Mouse (Mus musculus): ENCODE measurements around the gene Nrxn3. TPM values are rescaled to one million over a fixed set of nuclear protein-coding genes. Genes with fewer than 3 reads are reported as not detected.

The Nrxn3 gene
- polyA plus RNA-seq, 1 experiment from 2014 or later = 2.2 TPM

DNA sequence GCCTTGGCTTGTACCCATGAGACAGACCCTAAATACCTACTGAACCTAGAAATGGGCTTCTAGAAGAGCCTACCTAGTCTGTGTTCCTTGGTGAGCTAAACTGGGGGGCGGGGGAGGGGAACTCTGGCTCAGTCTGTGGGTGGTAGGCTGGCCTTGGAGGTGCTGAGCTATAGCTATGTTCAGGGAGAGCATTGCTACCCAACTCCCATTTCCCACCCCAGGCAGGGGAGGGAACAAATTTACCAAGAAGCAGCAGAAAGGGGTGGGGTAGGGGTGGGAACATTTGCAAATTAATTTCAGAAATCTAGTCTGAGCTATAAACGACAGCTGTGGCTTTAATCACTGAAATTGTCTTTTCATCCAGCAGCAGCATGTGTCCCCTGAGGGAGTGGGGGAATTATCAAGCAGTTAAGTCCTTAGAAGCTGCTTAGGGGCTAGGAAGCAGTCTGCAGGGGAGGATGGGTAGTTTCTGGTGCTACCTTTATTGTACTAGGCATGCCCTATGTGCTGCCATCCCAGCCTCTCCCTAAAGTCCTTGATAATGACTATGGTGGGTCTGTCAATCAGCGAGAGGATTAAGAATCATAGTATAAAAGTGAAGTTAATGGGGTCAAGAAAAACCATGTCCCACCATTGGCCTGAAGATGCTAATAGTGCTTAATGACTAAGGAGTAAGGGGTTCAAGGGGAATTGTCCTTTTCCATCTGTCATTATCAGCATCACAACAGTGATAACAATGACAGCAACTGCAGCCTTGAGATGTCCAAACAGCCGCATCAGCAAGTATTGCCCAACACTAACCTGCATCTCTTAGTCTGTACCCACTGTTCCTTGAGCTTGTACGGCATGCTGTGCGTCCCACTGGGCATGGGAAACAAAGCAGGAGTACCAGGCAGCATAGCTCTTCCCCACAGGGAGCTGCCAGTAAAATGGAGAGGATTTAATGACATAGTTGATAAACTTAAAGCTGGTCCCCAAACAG lies 560.0 kb downstream of the Nrxn3 start:
- 57% methylated on average over 6 of the region's 6 CpGs for WGBS
- Histone ChIP-seq H3K4me1 (replicated peaks) (no peaks in the 10 kb centered on the region), H3K9me3 (replicated peaks) (no peaks in the 10 kb centered on the region), H3K27ac (ENCODE audit: poor library complexity, severe bottlenecking) (no peak overlapping the region), H3K27me3 (replicated peaks) (no peaks in the 10 kb centered on the region), H3K36me3 (no peaks in the 10 kb centered on the region), H3K4me3 (no peak overlapping the region), H3K9ac (no peak overlapping the region), H3K4me2 (no peak overlapping the region)
- no peak for ATAC-seq (ENCODE audit: insufficient number of reproducible peaks, low FRiP score)

DNA sequence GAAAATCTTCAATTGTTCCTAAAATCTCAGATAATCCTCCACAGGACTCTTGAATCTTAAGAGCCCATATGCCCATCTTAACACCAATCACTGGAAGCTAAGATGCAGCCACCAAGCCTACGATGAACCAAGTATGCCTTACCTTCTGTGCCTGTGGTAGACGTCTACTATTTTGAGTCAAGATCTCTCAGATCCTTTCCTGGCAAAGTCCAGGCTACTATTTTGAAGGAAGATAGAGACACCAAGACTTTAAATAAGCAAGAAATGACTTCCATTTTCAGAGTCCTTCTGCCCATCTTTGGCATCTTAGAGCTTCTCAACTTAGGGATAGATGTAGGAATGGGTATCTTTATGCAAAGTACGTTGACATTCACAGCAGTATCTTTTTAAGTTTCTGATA lies 561.7 kb downstream of the Nrxn3 start:
- H3K27ac ChIP-seq (ENCODE audit: poor library complexity, severe bottlenecking) = no peak overlapping the region
- H3K9ac ChIP-seq = no peak overlapping the region
- no peak for ATAC-seq (ENCODE audit: insufficient number of reproducible peaks, low FRiP score)
- H3K9me3 ChIP-seq (replicated peaks) = no peaks in the 10 kb centered on the region
- no peaks in the 10 kb centered on the region for H3K27me3 ChIP-seq (replicated peaks)
- H3K4me3 ChIP-seq = no peak overlapping the region
- H3K4me1 ChIP-seq (replicated peaks) = no peaks in the 10 kb centered on the region
- no peak overlapping the region for H3K4me2 ChIP-seq
- H3K36me3 ChIP-seq = no peaks in the 10 kb centered on the region
- 82% methylated on average over 3 of the region's 3 CpGs for WGBS

DNA sequence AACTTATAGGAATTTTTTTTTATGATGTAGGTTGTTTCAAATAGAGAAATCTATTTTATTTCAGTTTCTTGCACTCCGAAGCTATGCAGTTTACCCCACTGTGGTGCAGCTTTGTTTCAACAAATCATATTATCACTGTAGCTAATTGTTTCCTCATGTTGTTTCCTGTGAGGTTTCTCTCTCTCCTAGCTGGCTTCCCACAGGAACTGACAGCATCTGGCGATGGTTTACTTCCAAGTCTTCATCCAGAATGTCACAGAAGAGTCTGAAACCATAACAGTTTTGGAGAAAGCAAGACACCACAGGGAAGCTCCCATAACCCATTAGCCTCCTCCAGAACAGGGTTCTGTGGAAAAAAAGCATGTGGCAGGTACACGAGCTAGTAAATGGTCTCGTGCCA lies 564.4 kb downstream of the Nrxn3 start:
- Histone ChIP-seq H3K4me3 (no peak overlapping the region), H3K36me3 (no peaks in the 10 kb centered on the region), H3K9ac (no peak overlapping the region), H3K4me1 (replicated peaks) (no peaks in the 10 kb centered on the region), H3K4me2 (no peak overlapping the region), H3K27me3 (replicated peaks) (no peaks in the 10 kb centered on the region), H3K9me3 (replicated peaks) (no peaks in the 10 kb centered on the region), H3K27ac (ENCODE audit: poor library complexity, severe bottlenecking) (no peak overlapping the region)
- WGBS = 62% methylated on average over 4 of the region's 4 CpGs
- no peak for ATAC-seq (ENCODE audit: insufficient number of reproducible peaks, low FRiP score)

DNA sequence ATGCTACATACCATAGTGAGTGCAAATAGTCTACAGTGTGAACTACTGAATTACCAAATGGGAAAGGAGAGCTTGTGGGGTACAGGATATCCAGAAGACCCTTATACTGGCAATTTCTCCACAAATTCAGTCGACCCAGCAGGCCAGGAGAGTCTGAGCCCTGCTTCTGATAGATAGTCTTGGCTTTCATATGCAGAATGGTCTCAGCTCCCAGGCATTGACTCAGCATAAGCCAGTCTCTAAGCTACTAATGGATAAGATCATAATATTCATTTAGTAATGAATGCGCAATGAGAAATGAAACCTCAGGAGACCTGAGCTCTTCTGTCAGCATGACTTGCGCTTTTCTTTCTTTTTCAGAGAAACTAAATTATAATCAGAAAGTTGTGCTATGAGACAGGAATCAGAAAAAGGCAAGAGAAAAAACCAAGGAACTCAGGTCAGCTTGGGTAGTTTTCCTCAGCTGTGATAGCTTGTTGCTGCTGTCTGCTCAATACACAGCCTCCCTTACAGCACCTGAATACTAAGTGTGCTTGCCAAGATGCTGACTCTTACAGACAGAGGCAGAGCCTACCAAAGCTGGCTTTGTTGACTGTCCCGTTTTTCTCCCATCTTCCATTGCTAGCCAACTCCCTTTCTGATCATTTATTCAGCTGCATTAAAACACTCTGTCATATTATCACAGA lies 567.1 kb downstream of the Nrxn3 start:
- Histone ChIP-seq H3K27me3 (replicated peaks) (no peaks in the 10 kb centered on the region), H3K9ac (no peak overlapping the region), H3K36me3 (no peaks in the 10 kb centered on the region), H3K4me1 (replicated peaks) (no peaks in the 10 kb centered on the region), H3K9me3 (replicated peaks) (no peaks in the 10 kb centered on the region), H3K27ac (ENCODE audit: poor library complexity, severe bottlenecking) (no peak overlapping the region), H3K4me3 (no peak overlapping the region), H3K4me2 (no peak overlapping the region)
- ATAC-seq (ENCODE audit: insufficient number of reproducible peaks, low FRiP score) = no peak
- WGBS = 66% methylated on average over 4 of the region's 4 CpGs

DNA sequence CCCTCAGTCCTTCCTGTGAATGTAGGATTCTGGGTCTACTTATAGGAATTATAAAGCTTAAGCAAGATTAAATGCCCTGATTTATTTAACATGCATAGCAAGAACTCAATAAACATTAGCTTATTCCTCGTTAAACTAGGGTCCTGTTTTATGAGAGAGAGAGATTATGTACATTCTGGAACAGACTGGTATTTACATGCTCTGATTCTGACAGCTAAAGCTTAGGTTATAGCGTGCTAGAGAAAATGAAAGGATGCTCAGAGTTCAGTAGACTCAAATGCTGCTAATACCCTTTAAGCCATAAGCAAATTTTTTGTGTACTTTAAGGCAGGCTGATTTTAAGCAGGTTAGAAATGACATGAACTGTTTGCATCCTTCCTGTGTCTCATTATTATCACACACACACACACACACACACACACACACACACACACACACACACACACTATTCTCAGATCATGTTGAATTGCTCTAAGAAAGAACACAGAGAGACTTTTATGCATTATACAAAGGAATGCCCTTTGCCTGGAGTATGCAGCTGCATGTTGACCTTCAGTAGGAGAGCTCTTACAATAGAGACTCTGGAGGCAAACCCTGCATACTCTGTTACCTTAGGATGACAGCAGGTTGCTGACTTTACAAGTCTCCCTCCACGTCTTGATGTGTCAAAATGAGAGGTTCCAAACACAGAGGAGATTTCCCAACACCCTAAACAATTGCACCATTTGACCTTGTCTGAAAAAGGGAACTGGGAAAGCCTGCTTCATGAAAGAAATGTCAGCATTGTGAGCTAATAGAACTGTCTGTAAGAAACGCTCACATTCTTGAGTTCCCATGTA lies 568.3 kb downstream of the Nrxn3 start:
- WGBS = 62% methylated on average over 4 of the region's 4 CpGs
- H3K9ac ChIP-seq = no peak overlapping the region
- no peaks in the 10 kb centered on the region for H3K36me3 ChIP-seq
- H3K27me3 ChIP-seq (replicated peaks) = no peaks in the 10 kb centered on the region
- H3K9me3 ChIP-seq (replicated peaks) = no peaks in the 10 kb centered on the region
- ATAC-seq (ENCODE audit: insufficient number of reproducible peaks, low FRiP score) = no peak
- H3K4me2 ChIP-seq = no peak overlapping the region
- no peak overlapping the region for H3K4me3 ChIP-seq
- H3K4me1 ChIP-seq (replicated peaks) = no peaks in the 10 kb centered on the region
- no peak overlapping the region for H3K27ac ChIP-seq (ENCODE audit: poor library complexity, severe bottlenecking)

DNA sequence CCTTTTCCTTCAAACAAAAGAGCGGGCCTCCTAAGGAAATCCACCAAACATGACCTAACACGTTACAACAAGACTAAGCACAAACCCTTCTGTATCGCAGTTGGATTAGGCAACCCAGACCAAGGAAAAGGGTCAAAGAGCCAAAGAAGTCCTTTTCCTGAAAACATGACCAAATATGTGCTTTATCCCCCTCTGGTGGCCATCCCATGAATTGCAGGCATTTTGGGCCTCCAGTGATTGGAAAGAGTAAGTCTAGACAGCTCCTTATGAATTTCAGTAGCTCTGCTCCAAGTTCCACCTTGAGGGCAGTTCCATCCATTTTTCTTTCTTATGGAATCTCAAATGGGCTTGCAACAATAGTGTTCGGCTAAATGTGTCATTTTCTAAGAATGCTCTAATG lies 579.3 kb downstream of the Nrxn3 start:
- no peaks in the 10 kb centered on the region for H3K36me3 ChIP-seq
- ATAC-seq (ENCODE audit: insufficient number of reproducible peaks, low FRiP score) = no peak
- WGBS = 41% methylated on average over 4 of the region's 4 CpGs

DNA sequence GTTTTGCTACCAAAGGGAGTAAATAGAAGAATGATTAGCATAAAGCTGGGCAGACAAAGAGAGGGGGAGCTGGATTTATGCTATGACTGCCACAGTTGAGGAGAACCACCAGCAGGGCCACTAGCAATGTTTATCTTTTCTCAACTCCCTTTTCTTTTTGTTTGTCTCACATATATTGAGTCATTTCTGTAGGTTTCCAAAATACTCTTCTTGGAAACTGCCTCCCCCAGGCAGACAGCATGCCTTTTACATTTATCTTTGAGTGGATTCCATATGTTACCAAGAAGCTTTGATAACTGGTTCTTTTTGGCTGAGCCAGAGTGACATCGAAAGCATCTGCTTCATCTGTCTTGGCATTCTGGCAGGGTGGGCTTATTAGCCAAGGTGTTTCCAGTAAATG lies 587.5 kb downstream of the Nrxn3 start:
- H3K9me3 ChIP-seq (replicated peaks) = no peaks in the 10 kb centered on the region
- ATAC-seq (ENCODE audit: insufficient number of reproducible peaks, low FRiP score) = no peak
- no peak overlapping the region for H3K9ac ChIP-seq
- H3K4me1 ChIP-seq (replicated peaks) = no peaks in the 10 kb centered on the region
- 83% methylated on average over 1 of the region's 1 CpGs for WGBS
- no peak overlapping the region for H3K4me2 ChIP-seq
- no peaks in the 10 kb centered on the region for H3K27me3 ChIP-seq (replicated peaks)
- no peaks in the 10 kb centered on the region for H3K36me3 ChIP-seq
- no peak overlapping the region for H3K27ac ChIP-seq (ENCODE audit: poor library complexity, severe bottlenecking)
- H3K4me3 ChIP-seq = no peak overlapping the region

More for the DNA sequence above, 579.3 kb downstream of the Nrxn3 start:
- H3K27ac ChIP-seq (ENCODE audit: poor library complexity, severe bottlenecking) = no peak overlapping the region
- no peaks in the 10 kb centered on the region for H3K4me1 ChIP-seq (replicated peaks)
- no peaks in the 10 kb centered on the region for H3K27me3 ChIP-seq (replicated peaks)
- H3K9me3 ChIP-seq (replicated peaks) = no peaks in the 10 kb centered on the region
- no peak overlapping the region for H3K4me3 ChIP-seq
- no peak overlapping the region for H3K9ac ChIP-seq
- H3K4me2 ChIP-seq = no peak overlapping the region

DNA sequence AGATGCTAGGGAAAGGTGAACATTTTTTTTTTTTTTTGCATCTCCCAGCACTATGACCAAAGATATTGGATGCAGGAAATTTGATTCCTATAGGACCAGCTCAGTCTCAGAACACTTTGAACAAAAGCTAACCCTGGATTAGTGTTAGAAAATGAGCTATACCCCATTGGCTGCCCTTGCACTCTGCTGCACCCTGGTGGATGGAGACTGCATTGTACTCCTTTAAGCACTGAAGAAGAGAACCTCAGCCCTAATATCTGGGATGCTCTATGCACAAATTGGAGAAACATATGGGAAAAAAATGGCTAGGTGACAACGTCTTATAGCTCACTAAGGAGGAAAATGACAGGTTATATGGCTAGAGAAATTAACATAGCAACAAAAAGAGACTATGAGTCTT lies 589.9 kb downstream of the Nrxn3 start:
- H3K9ac ChIP-seq = no peak overlapping the region
- WGBS = 27% methylated on average over 1 of the region's 1 CpGs
- no peak for ATAC-seq (ENCODE audit: insufficient number of reproducible peaks, low FRiP score)
- no peaks in the 10 kb centered on the region for H3K27me3 ChIP-seq (replicated peaks)
- no peaks in the 10 kb centered on the region for H3K36me3 ChIP-seq
- H3K27ac ChIP-seq (ENCODE audit: poor library complexity, severe bottlenecking) = no peak overlapping the region
- no peak overlapping the region for H3K4me3 ChIP-seq
- H3K9me3 ChIP-seq (replicated peaks) = no peaks in the 10 kb centered on the region
- H3K4me2 ChIP-seq = no peak overlapping the region
- H3K4me1 ChIP-seq (replicated peaks) = no peaks in the 10 kb centered on the region

DNA sequence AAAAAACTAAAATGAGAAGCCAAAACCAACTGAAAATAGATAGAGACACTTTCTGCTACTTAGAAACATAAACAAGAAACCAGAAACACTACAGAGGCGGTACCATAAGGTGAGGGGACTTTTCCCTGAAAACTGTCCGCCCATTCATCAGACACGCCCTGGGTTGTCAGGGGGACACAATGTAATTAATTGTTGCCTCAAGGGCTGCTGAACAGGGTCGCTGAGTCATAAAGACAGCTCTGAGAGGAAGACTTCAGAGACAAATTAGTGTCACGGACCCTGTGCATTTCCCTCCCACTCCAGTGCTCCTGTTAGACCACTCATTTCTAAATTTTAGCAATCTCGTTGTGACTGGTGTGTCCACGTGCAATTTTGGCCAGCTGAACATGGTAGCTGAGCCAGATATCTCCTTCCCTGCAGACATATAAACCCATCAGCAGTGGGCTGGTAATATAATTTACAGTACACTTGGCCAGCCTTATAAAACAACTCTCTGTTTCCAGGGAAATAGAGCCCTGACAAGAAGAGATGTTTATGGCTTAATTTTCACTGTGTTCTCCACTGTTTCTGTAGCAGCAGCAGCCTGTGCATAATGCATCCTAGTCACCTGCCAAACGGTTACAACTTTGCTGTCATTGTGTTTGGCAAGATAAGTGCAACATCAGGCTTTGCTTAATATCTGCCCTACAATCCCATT lies 603.3 kb downstream of the Nrxn3 start:
- H3K9ac ChIP-seq = no peak overlapping the region
- H3K4me2 ChIP-seq = no peak overlapping the region
- no peaks in the 10 kb centered on the region for H3K9me3 ChIP-seq (replicated peaks)
- no peak for ATAC-seq (ENCODE audit: insufficient number of reproducible peaks, low FRiP score)
- H3K27ac ChIP-seq (ENCODE audit: poor library complexity, severe bottlenecking) = no peak overlapping the region
- H3K27me3 ChIP-seq (replicated peaks) = no peaks in the 10 kb centered on the region
- H3K36me3 ChIP-seq = no peaks in the 10 kb centered on the region
- H3K4me1 ChIP-seq (replicated peaks) = no peaks in the 10 kb centered on the region
- 66% methylated on average over 8 of the region's 8 CpGs for WGBS
- no peak overlapping the region for H3K4me3 ChIP-seq

DNA sequence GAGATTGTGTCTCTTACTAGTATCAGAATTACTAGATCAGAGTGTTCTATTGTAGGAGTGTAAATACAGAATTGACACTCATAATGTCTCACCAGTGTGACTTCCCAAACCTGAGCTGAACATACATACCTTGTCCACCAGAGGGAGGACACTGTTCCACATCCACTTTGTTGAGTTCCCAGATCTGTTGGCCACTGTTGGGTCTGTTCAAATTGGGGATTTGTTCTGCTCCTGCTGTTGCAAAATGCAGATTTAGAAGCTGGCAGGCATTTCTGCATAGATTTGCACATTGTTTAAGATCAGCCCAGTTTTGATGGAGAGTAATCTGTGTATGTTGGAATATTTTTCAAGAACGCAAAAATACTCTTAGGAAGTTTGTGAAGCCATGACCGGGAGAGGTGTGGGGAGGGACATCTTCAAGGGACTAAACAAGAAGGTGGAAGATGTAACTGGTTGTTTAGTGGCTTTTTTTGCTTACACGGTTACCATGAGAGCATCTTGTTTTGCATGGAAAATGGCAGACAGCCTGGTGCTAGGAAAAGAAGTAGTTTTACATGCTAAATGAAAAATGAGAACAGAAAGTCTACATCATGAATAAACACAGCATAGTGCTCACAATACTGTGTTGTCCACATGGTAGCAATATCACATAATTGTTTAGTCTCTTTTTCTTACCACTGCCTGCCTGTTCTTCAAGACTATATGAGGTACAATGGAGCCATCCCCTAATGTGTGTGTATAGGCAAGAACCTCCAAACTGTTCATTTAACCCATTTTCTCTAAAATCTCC lies 609.0 kb downstream of the Nrxn3 start:
- Histone ChIP-seq H3K36me3 (no peaks in the 10 kb centered on the region), H3K4me1 (replicated peaks) (no peaks in the 10 kb centered on the region), H3K9ac (no peak overlapping the region), H3K4me2 (no peak overlapping the region), H3K27me3 (replicated peaks) (no peaks in the 10 kb centered on the region), H3K4me3 (no peak overlapping the region), H3K9me3 (replicated peaks) (no peaks in the 10 kb centered on the region), H3K27ac (ENCODE audit: poor library complexity, severe bottlenecking) (no peak overlapping the region)
- ATAC-seq (ENCODE audit: insufficient number of reproducible peaks, low FRiP score) = no peak
- 89% methylated on average over 3 of the region's 3 CpGs for WGBS
